Mouse (Mus musculus): ENCODE measurements around the gene Mta2. TPM values are rescaled to one million over a fixed set of nuclear protein-coding genes. Genes with fewer than 3 reads are reported as not detected.
A peak's percentile ranks its signal among the peaks of the same experiment; 100 is the strongest.

Mta2 gene
- polyA plus RNA-seq, 1 experiment from 2014 or later, result 79.0 TPM

GRCm38 (mm10) chr19:8945251-8945650 is 3.6 kb downstream of the Mta2 start:
- no peaks in the 10 kb centered on the region for H3K9me3 ChIP-seq (replicated peaks)

DNA sequence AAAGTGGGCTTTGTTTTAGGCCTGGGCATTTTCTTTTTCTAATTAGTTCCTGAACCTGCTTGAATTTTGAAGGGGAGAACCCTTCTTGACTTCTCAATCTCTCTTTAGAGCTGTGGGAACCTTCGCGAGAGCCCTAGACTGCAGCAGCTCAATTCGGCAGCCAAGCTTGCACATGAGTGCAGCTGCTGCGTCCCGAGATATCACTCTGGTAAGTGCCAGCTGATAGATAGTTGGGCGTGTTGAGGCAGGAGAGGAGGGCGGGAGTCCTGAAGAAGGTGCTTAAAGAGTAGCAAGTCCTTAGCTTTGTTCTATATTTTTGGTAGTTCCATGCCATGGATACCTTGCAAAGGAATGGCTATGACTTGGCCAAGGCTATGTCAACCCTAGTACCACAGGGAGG is 5.3 kb downstream of the Mta2 start:
- 32% methylated on average over 7 of the region's 7 CpGs for WGBS (ENCODE audit: insufficient replicate concordance)
- peaks cover 85% of the 10 kb centered on the region for H3K36me3 ChIP-seq (replicated peaks)
- H3K4me3 ChIP-seq (replicated peaks), result no peak overlapping the region; the same call in 1 of the 2 replicates
- H3K27me3 ChIP-seq, result no peaks in the 10 kb centered on the region
- no peak overlapping the region for H3K9ac ChIP-seq
- no peaks in the 10 kb centered on the region for H3K9me3 ChIP-seq (replicated peaks)
- H3K4me1 ChIP-seq (replicated peaks), result peaks cover 60% of the 10 kb centered on the region
- peak; percentile 35; the same call in 1 of the 2 replicates for ATAC-seq (ENCODE audit: insufficient read depth)
- peak overlapping the region; percentile 77 for H3K27ac ChIP-seq (replicated peaks)
- H3K4me2 ChIP-seq, result peak overlapping the region; percentile 85

More at GRCm38 (mm10) chr19:8945251-8945650, 3.6 kb downstream of the Mta2 start:
- H3K4me2 ChIP-seq, result peak overlapping the region; percentile 85
- WGBS (ENCODE audit: insufficient replicate concordance), result 67% methylated on average over 6 of the region's 6 CpGs
- H3K9ac ChIP-seq, result no peak overlapping the region; the same call in 1 of the 2 replicates
- H3K27me3 ChIP-seq, result no peaks in the 10 kb centered on the region
- peak overlapping the region; percentile 81 for H3K4me3 ChIP-seq (replicated peaks)
- peaks cover 69% of the 10 kb centered on the region for H3K4me1 ChIP-seq (replicated peaks)
- ATAC-seq (ENCODE audit: insufficient read depth), result no peak
- peak overlapping the region; percentile 97 for H3K27ac ChIP-seq (replicated peaks)
- peaks cover 69% of the 10 kb centered on the region for H3K36me3 ChIP-seq (replicated peaks)

DNA sequence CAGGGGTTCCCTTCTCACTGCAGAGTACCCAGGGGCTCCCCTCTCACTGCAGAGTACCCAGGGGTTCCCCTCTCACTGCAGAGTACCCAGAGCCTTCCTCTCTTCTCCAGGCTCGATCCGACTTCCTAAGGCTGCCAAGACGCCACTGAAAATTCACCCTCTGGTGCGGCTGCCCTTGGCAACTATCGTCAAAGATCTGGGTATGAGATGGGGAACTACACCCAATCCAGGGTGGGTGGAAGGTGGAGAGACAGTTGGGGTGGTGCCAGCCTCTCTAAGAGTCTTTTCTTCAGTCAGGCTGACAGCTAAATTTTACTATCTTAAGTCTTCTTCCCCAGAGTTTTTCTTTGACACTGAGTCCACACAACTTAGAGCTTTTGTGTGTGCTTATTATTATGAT is 8.5 kb downstream of the Mta2 start:
- H3K9ac ChIP-seq, result no peak overlapping the region
- no peak overlapping the region for H3K4me3 ChIP-seq (replicated peaks)
- H3K4me1 ChIP-seq (replicated peaks), result peaks cover 62% of the 10 kb centered on the region
- 70% methylated on average over 5 of the region's 5 CpGs for WGBS (ENCODE audit: insufficient replicate concordance)
- H3K27me3 ChIP-seq, result no peaks in the 10 kb centered on the region
- H3K27ac ChIP-seq (replicated peaks), result no peak overlapping the region
- peaks cover 81% of the 10 kb centered on the region for H3K36me3 ChIP-seq (replicated peaks)
- no peak overlapping the region for H3K4me2 ChIP-seq
- no peak for ATAC-seq (ENCODE audit: insufficient read depth)
- no peaks in the 10 kb centered on the region for H3K9me3 ChIP-seq (replicated peaks)

DNA sequence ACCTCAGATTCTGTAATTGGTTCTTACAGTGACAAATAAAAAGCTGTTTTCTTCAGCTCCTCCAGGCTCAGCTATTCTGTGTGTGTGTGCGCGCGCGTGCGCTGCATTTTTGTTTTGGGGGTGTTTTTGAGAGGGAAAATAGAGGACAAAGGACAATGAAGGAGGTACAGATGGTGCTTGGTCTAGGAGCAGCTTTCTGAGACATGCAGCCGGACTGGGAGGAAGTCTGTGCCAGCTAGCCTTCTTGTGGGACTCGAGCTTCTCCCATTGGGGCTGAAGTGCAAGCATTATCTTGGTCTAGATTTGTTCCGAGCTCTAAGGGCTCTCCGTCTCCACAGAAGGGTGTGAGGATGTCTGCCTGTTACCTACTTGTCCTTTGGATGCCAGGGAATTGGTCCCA is 10.6 kb downstream of the Mta2 start:
- peak overlapping the region; percentile 83; the same call in 1 of the 2 replicates for H3K27ac ChIP-seq (replicated peaks)
- H3K4me2 ChIP-seq, result peak overlapping the region; percentile 90
- no peaks in the 10 kb centered on the region for H3K9me3 ChIP-seq (replicated peaks)
- ATAC-seq (ENCODE audit: insufficient read depth), result no peak
- peaks cover 48% of the 10 kb centered on the region for H3K4me1 ChIP-seq (replicated peaks)
- WGBS (ENCODE audit: insufficient replicate concordance), result 82% methylated on average over 9 of the region's 9 CpGs
- H3K27me3 ChIP-seq, result no peaks in the 10 kb centered on the region
- H3K36me3 ChIP-seq (replicated peaks), result peaks cover 76% of the 10 kb centered on the region
- H3K4me3 ChIP-seq (replicated peaks), result no peak overlapping the region
- H3K9ac ChIP-seq, result no peak overlapping the region

DNA sequence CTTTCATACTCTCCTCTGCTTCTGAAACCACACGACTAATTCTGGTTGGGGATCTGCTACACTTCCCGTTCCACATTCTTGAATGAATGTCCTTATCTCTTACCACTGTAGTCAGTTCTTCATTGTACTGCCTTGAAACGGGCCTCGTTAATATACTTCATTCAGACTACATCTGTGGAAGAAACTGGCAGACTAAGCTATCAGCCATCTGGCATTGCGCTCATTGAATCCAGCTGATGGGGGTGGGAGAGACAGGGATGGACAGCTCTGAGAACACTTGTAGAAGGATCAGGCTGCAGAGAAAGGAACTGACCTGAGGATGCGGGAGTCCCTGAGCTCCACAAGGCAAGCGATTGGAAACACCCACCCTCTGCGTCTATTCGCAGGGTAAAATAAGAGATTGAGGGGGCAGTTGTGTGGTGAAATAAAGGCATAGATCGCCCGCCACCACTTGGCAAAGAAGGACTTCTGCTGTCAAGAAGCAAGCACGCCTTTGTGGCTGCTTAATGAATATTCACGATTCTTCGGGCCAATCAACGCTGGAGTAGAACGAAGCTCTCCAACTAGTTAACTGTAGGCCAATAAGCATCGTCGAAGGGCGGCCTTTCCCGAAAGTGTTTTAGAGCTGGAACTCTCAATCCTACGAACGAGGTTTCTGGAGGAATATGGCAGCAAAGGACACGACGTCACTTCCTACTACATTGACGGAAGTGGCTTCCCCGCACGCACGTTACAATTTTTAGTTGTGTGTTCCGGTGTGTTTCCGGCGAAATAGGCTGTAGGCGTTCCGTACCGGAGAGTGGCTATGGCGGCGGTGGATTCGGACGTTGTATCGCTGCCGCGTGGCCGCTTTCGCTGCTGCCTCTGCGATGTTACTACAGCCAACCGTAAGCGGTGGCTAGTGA is 11.7 kb downstream of the Mta2 start, which contains the start of gene Tut1:
Gene Tut1 (plus strand): TSS at position 713 of the 905 bp plus-strand sequence.
- Histone ChIP-seq H3K27me3 (no peaks in the 10 kb centered on the region), H3K9me3 (replicated peaks) (no peaks in the 10 kb centered on the region), H3K9ac (peak within 1 kb of the TSS; percentile 65), H3K4me3 (replicated peaks) (peak within 1 kb of the TSS; percentile 80), H3K4me1 (replicated peaks) (peaks cover 39% of the 10 kb centered on the region), H3K27ac (replicated peaks) (peak within 1 kb of the TSS; percentile 83), H3K36me3 (replicated peaks) (peaks cover 73% of the 10 kb centered on the region), H3K4me2 (peak within 1 kb of the TSS; percentile 90)
- under 1% methylated on average over 46 of the region's 46 CpGs for WGBS (ENCODE audit: insufficient replicate concordance)
- peak; percentile 90 for ATAC-seq (ENCODE audit: insufficient read depth)

- ATAC-seq (ENCODE audit: insufficient read depth), result no peak
- H3K4me2 ChIP-seq, result peak overlapping the region; percentile 90
- H3K36me3 ChIP-seq (replicated peaks), result peaks cover 72% of the 10 kb centered on the region
- H3K9me3 ChIP-seq (replicated peaks), result no peaks in the 10 kb centered on the region
- H3K27me3 ChIP-seq, result no peaks in the 10 kb centered on the region
- 1% methylated on average over 9 of the region's 9 CpGs for WGBS (ENCODE audit: insufficient replicate concordance)
- H3K27ac ChIP-seq (replicated peaks), result peak overlapping the region; percentile 83
- H3K4me1 ChIP-seq (replicated peaks), result peaks cover 39% of the 10 kb centered on the region
- H3K9ac ChIP-seq, result peak overlapping the region; percentile 65
- peak overlapping the region; percentile 80 for H3K4me3 ChIP-seq (replicated peaks)
Observed at GRCm38 (mm10) chr19:8954171-8954570, 12.5 kb downstream of the Mta2 start.

DNA sequence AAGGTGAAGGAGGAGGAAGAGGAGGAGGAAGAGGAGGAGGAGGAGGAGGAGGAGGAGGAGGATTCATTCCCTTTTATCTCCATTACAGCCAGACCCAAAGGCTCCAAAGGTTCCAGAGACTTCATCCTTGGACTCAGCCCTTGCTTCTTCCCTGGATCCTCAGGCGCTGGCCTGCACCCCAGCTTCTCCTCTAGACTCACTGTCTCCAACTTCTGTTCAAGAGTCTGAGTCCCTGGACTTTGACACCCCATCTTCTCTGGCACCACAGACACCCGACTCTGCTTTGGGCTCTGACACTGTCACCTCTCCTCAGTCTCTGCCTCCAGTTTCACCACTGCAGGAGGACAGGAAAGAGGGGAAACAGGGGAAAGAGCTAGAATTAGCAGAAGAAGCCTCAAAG is 20.6 kb downstream of the Mta2 start:
- WGBS (ENCODE audit: insufficient replicate concordance), result 59% methylated on average over 2 of the region's 2 CpGs
- Histone ChIP-seq H3K27ac (replicated peaks) (no peak overlapping the region), H3K36me3 (replicated peaks) (peaks cover 84% of the 10 kb centered on the region)

DNA sequence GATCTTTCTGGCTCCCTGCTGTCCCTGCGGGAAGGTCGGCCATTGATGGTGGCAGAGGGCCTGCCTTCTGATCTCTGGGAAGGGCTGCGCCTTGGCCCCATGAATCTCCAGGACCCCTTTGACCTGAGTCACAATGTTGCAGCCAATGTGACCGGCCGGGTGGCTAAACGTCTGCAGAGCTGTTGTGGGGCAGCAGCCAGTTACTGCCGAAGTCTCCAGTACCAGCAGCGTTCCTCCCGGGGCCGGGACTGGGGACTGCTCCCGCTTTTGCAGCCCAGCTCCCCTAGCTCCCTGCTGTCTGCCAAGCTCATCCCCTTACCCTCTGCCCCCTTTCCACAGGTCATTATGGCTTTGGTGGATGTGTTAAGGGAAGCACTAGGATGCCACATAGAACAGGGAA is 23.4 kb downstream of the Mta2 start:
- Histone ChIP-seq H3K36me3 (replicated peaks) (peaks cover 74% of the 10 kb centered on the region), H3K9me3 (replicated peaks) (no peaks in the 10 kb centered on the region), H3K4me2 (no peak overlapping the region), H3K4me1 (replicated peaks) (peaks cover 39% of the 10 kb centered on the region), H3K4me3 (replicated peaks) (no peak overlapping the region), H3K9ac (no peak overlapping the region), H3K27ac (replicated peaks) (no peak overlapping the region), H3K27me3 (no peaks in the 10 kb centered on the region)
- WGBS (ENCODE audit: insufficient replicate concordance), result 87% methylated on average over 11 of the region's 11 CpGs
- no peak for ATAC-seq (ENCODE audit: insufficient read depth)

More for the DNA sequence above, 20.6 kb downstream of the Mta2 start:
- no peak for ATAC-seq (ENCODE audit: insufficient read depth)
- H3K4me2 ChIP-seq, result no peak overlapping the region
- H3K4me1 ChIP-seq (replicated peaks), result peaks cover 19% of the 10 kb centered on the region
- no peaks in the 10 kb centered on the region for H3K9me3 ChIP-seq (replicated peaks)
- H3K9ac ChIP-seq, result no peak overlapping the region
- no peaks in the 10 kb centered on the region for H3K27me3 ChIP-seq
- H3K4me3 ChIP-seq (replicated peaks), result no peak overlapping the region

DNA sequence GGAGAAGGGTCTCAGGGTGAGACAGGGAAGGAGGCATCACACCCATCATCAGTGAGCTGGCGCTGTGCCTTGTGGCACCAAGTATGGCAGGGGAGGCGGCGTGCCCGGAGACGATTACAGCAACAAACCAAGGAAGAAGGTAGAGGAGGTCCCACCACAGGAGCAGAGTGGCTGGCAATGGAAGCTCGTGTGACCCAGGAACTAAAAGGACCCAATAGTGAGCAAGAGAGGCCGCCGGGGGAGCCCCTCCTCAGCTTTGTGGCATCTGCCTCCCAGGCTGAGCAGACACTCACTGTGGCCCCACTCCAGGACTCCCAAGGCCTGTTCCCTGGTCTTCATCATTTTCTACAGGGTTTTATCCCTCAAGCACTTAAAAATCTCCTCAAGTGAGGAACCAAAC is 24.1 kb downstream of the Mta2 start:
- WGBS (ENCODE audit: insufficient replicate concordance), result 72% methylated on average over 8 of the region's 8 CpGs
- H3K9ac ChIP-seq, result peak overlapping the region; percentile 70
- no peaks in the 10 kb centered on the region for H3K27me3 ChIP-seq
- no peaks in the 10 kb centered on the region for H3K9me3 ChIP-seq (replicated peaks)
- peaks cover 74% of the 10 kb centered on the region for H3K36me3 ChIP-seq (replicated peaks)
- H3K27ac ChIP-seq (replicated peaks), result peak overlapping the region; percentile 86
- H3K4me1 ChIP-seq (replicated peaks), result peaks cover 41% of the 10 kb centered on the region
- H3K4me2 ChIP-seq, result peak overlapping the region; percentile 74
- ATAC-seq (ENCODE audit: insufficient read depth), result no peak
- H3K4me3 ChIP-seq (replicated peaks), result peak overlapping the region; percentile 80

GRCm38 (mm10) chr19:8966198-8966589 is 24.5 kb downstream of the Mta2 start:
- Histone ChIP-seq H3K9me3 (replicated peaks) (no peaks in the 10 kb centered on the region), H3K27ac (replicated peaks) (peak overlapping the region; percentile 86), H3K9ac (peak overlapping the region; percentile 70), H3K4me1 (replicated peaks) (peaks cover 41% of the 10 kb centered on the region), H3K27me3 (no peaks in the 10 kb centered on the region), H3K4me2 (peak overlapping the region; percentile 74), H3K4me3 (replicated peaks) (peak overlapping the region; percentile 80), H3K36me3 (replicated peaks) (peaks cover 74% of the 10 kb centered on the region)
- ATAC-seq (ENCODE audit: insufficient read depth), result no peak
- WGBS (ENCODE audit: insufficient replicate concordance), result 42% methylated on average over 5 of the region's 5 CpGs

- H3K36me3 ChIP-seq (replicated peaks), result peaks cover 74% of the 10 kb centered on the region
- under 1% methylated on average over 52 of the region's 52 CpGs for WGBS (ENCODE audit: insufficient replicate concordance)
- ATAC-seq (ENCODE audit: insufficient read depth), result peak; percentile 99
Observed at GRCm38 (mm10) chr19:8966590-8967372, 25.1 kb downstream of the Mta2 start, which contains the start of gene Eef1g. TSS of gene Eef1g (plus strand) at chr19:8967041.

More at GRCm38 (mm10) chr19:8966590-8967372, 25.1 kb downstream of the Mta2 start, which contains the start of gene Eef1g:
- Histone ChIP-seq H3K27me3 (no peaks in the 10 kb centered on the region), H3K9me3 (replicated peaks) (no peaks in the 10 kb centered on the region), H3K4me3 (replicated peaks) (peak within 1 kb of the TSS; percentile 80), H3K4me1 (replicated peaks) (peaks cover 41% of the 10 kb centered on the region), H3K4me2 (peak within 1 kb of the TSS; percentile 95), H3K9ac (peak within 1 kb of the TSS; percentile 80), H3K27ac (replicated peaks) (peak within 1 kb of the TSS; percentile 88)
